Mouse (Mus musculus): ENCODE measurements around the gene Yif1a. TPM values are rescaled to one million over a fixed set of nuclear protein-coding genes. Genes with fewer than 3 reads are reported as not detected.

The Yif1a gene
- total and polyA plus RNA-seq, 3 experiments, result 11.3 to 44.2 (median 12.8) TPM

- TF ChIP-seq CTCF (IDR thresholded peaks at IDR 0.05; ENCODE audit: low read depth, low read length) (no peak), POLR2AphosphoS5 (IDR thresholded peaks at IDR 0.05; ENCODE audit: insufficient replicate concordance, low read depth, low read length) (no peak), TAL1 (conservative IDR thresholded peaks at IDR 0.05; ENCODE audit: low read depth, low read length) (no peak), GATA1 (IDR thresholded peaks at IDR 0.05; ENCODE audit: borderline replicate concordance, low read length) (no peak), GATA2 (IDR thresholded peaks at IDR 0.05; ENCODE audit: borderline replicate concordance, low read depth, low read length) (no peak)
- H3K4me1 ChIP-seq (ENCODE audit: insufficient read depth, low read depth, low read length), result peaks cover 47% of the 10 kb centered on the region
- H3K4me3 ChIP-seq (ENCODE audit: low read depth, low read length), result peak overlapping the region; percentile 68; the same call in 1 of the 2 replicates
- no peak for ATAC-seq (ENCODE audit: extremely low read depth, insufficient number of reproducible peaks, low FRiP score, poor library complexity, severe bottlenecking)
- no peaks in the 10 kb centered on the region for H3K9me3 ChIP-seq (replicated peaks)
- peaks cover 56% of the 10 kb centered on the region for H3K36me3 ChIP-seq (replicated peaks)
- no peak for DNase-seq (ENCODE audit: low spot score)
- peaks cover 17% of the 10 kb centered on the region for H3K27me3 ChIP-seq (ENCODE audit: insufficient read depth, low read length)
These were observed 9.4 kb downstream of the Yif1a start for GRCm38 (mm10) chr19:5097521-5098362.

DNA sequence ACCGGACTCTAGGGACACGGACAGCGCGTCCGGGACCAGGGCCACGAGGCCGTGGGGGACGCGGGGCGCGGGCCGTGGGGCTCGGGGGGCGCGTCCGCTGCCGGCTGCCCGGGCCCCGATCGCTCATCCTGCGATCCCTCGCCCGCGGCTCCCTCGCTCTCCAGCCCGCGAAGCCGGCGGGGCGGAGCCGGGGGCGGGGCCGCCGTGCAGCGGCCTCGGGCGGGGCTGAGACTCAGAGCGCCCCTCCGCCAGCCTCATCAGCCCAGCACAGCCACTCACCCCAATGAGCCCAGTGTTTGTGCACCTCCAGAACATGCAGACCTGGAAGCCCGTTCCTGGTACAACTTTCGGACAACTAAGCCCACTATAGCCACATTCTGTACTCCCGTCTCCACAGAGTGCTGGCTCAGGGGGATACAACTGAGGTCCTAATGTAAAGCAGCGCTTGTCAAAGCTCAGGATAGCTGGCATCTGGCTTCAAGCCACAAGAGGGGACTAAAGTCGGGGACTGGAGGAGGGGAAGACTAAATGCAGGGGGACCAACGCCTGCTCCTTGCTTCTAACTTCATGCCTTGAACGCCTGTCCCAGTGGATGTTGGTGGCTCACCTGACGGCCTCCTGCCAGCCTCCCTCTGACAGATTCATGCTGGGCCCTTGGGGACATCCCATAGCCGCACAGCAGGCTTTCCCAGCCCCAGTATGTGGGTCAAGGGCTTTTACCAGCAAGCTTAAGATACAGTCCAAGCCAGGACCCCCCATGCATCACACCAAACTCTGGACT lies 10.2 kb downstream of the Yif1a start, which contains the start of gene Cnih2:
Cnih2 (minus strand) TSS at position 159 of the 781 bp plus-strand sequence.
- no peak for TF ChIP-seq CTCF (IDR thresholded peaks at IDR 0.05; ENCODE audit: low read depth, low read length)
- TF ChIP-seq GATA2 (IDR thresholded peaks at IDR 0.05; ENCODE audit: borderline replicate concordance, low read depth, low read length), result no peak
- Histone ChIP-seq H3K27me3 (ENCODE audit: insufficient read depth, low read length) (peaks cover 17% of the 10 kb centered on the region), H3K9me3 (replicated peaks) (no peaks in the 10 kb centered on the region), H3K36me3 (replicated peaks) (peaks cover 56% of the 10 kb centered on the region), H3K4me1 (ENCODE audit: insufficient read depth, low read depth, low read length) (peaks cover 47% of the 10 kb centered on the region), H3K4me3 (ENCODE audit: low read depth, low read length) (peak within 1 kb of the TSS; percentile 68; the same call in 1 of the 2 replicates)
- DNase-seq (ENCODE audit: low spot score) (peak; percentile 80), ATAC-seq (ENCODE audit: extremely low read depth, insufficient number of reproducible peaks, low FRiP score, poor library complexity, severe bottlenecking) (no peak)

GRCm38 (mm10) chr19:5106074-5106473 lies 17.7 kb downstream of the Yif1a start:
- H3K9me3 ChIP-seq (replicated peaks), result no peaks in the 10 kb centered on the region
- ATAC-seq (ENCODE audit: extremely low read depth, insufficient number of reproducible peaks, low FRiP score, poor library complexity, severe bottlenecking) (no peak), DNase-seq (ENCODE audit: low spot score) (no peak)
- H3K27me3 ChIP-seq (ENCODE audit: insufficient read depth, low read length), result no peaks in the 10 kb centered on the region
- H3K4me1 ChIP-seq (ENCODE audit: insufficient read depth, low read depth, low read length), result peaks cover 36% of the 10 kb centered on the region
- peaks cover 68% of the 10 kb centered on the region for H3K36me3 ChIP-seq (replicated peaks)
- H3K4me3 ChIP-seq (ENCODE audit: low read depth, low read length), result peak overlapping the region; percentile 84
- TF ChIP-seq CTCF (IDR thresholded peaks at IDR 0.05; ENCODE audit: low read depth, low read length) (no peak), POLR2AphosphoS5 (IDR thresholded peaks at IDR 0.05; ENCODE audit: insufficient replicate concordance, low read depth, low read length) (no peak), GATA2 (IDR thresholded peaks at IDR 0.05; ENCODE audit: borderline replicate concordance, low read depth, low read length) (no peak), GATA1 (IDR thresholded peaks at IDR 0.05; ENCODE audit: borderline replicate concordance, low read length) (no peak), TAL1 (conservative IDR thresholded peaks at IDR 0.05; ENCODE audit: low read depth, low read length) (no peak)

DNA sequence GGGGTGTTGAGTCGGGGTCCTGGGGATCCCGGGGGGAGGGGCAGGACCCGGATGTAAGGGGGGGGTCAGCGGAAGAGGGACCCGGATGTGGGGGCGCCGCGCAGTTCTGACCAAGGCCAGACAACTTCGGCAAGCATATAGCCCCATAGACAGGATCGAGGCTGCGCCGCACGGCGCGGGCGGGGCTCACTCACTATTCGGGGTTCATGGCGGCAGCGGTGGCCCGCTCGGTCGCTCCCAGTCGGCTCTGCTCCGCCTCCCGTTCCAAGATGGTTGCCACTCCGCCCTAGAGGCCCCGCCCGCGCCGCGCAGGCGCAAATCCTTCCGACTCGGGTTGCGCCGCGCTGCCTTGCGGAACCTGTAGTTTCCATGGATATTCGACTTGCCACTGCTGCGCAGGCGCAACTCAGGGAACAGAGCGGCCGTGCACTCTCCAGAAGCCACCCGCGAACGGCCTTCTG lies 18.4 kb downstream of the Yif1a start, which contains the start of gene Rab1b:
Rab1b (minus strand) TSS at position 342 of the 461 bp plus-strand sequence.
- Histone ChIP-seq H3K27me3 (ENCODE audit: insufficient read depth, low read length) (no peaks in the 10 kb centered on the region), H3K9me3 (replicated peaks) (no peaks in the 10 kb centered on the region), H3K4me3 (ENCODE audit: low read depth, low read length) (peak within 1 kb of the TSS; percentile 84), H3K36me3 (replicated peaks) (peaks cover 67% of the 10 kb centered on the region), H3K4me1 (ENCODE audit: insufficient read depth, low read depth, low read length) (peaks cover 36% of the 10 kb centered on the region)
- peak; percentile 78 for ATAC-seq (ENCODE audit: extremely low read depth, insufficient number of reproducible peaks, low FRiP score, poor library complexity, severe bottlenecking)
- TF ChIP-seq TAL1 (conservative IDR thresholded peaks at IDR 0.05; ENCODE audit: low read depth, low read length) (no peak), POLR2AphosphoS5 (IDR thresholded peaks at IDR 0.05; ENCODE audit: insufficient replicate concordance, low read depth, low read length) (no peak), GATA2 (IDR thresholded peaks at IDR 0.05; ENCODE audit: borderline replicate concordance, low read depth, low read length) (no peak), GATA1 (IDR thresholded peaks at IDR 0.05; ENCODE audit: borderline replicate concordance, low read length) (no peak), CTCF (IDR thresholded peaks at IDR 0.05; ENCODE audit: low read depth, low read length) (no peak)
- DNase-seq (ENCODE audit: low spot score), result peak; percentile 94

- peaks cover 63% of the 10 kb centered on the region for H3K36me3 ChIP-seq (replicated peaks)
- H3K9me3 ChIP-seq (replicated peaks), result no peaks in the 10 kb centered on the region
- H3K4me3 ChIP-seq (ENCODE audit: low read depth, low read length), result peak overlapping the region; percentile 84; the same call in 1 of the 2 replicates
- ATAC-seq (ENCODE audit: extremely low read depth, insufficient number of reproducible peaks, low FRiP score, poor library complexity, severe bottlenecking) (no peak), DNase-seq (ENCODE audit: low spot score) (no peak)
- H3K4me1 ChIP-seq (ENCODE audit: insufficient read depth, low read depth, low read length), result peaks cover 36% of the 10 kb centered on the region
- H3K27me3 ChIP-seq (ENCODE audit: insufficient read depth, low read length), result no peaks in the 10 kb centered on the region
- TF ChIP-seq POLR2AphosphoS5 (IDR thresholded peaks at IDR 0.05; ENCODE audit: insufficient replicate concordance, low read depth, low read length) (no peak), TAL1 (conservative IDR thresholded peaks at IDR 0.05; ENCODE audit: low read depth, low read length) (no peak), GATA2 (IDR thresholded peaks at IDR 0.05; ENCODE audit: borderline replicate concordance, low read depth, low read length) (no peak), GATA1 (IDR thresholded peaks at IDR 0.05; ENCODE audit: borderline replicate concordance, low read length) (no peak), CTCF (IDR thresholded peaks at IDR 0.05; ENCODE audit: low read depth, low read length) (no peak)
These were observed 19.4 kb downstream of the Yif1a start for GRCm38 (mm10) chr19:5107556-5108270.
